In genomic region chr3:127281390-127281789, GRCm38 (mm10) we compare ENCODE assay signal across 34 mouse cellular contexts.
"Had no signal": no experiment of that assay in that cellular context is flagged by ENCODE, and none has a peak within 500 bp of the region (broad histone marks: within the 10 kb centered on the region; RNA-seq: fewer than 3 reads in every experiment).

No protein-coding gene starts in this region.

- ATAC-seq: hindbrain, embryonic 16.5 days; hindbrain, postnatal 0 days; inflammation-experienced regulatory T-cells, adult 6 months; intestine, embryonic 15.5 days; intestine, embryonic 16.5 days; intestine, postnatal 0 days had no signal

- H3K4me1 ChIP-seq: heart, embryonic 12.5 days; heart, embryonic 13.5 days; heart, embryonic 15.5 days; hindbrain, embryonic 10.5 days; hindbrain, embryonic 12.5 days; hindbrain, embryonic 15.5 days; intestine, embryonic 15.5 days; kidney, embryonic 15.5 days had no signal

- H3K27me3 ChIP-seq: heart, embryonic 12.5 days; heart, embryonic 13.5 days; heart, embryonic 15.5 days; hindbrain, embryonic 12.5 days; hindbrain, embryonic 13.5 days; hindbrain, embryonic 15.5 days; intestine, embryonic 15.5 days; kidney, embryonic 15.5 days had no signal

- H3K4me3 ChIP-seq: heart, embryonic 12.5 days; heart, embryonic 13.5 days; heart, embryonic 15.5 days; hindbrain, embryonic 10.5 days; hindbrain, embryonic 12.5 days; hindbrain, embryonic 13.5 days; hindbrain, embryonic 15.5 days; intestine, embryonic 15.5 days; kidney, embryonic 15.5 days; layer of hippocampus, adult 2 months; left cerebral cortex, adult 2 months had no signal

- H3K9me3 ChIP-seq: heart, embryonic 12.5 days; hindbrain, embryonic 10.5 days; hindbrain, embryonic 12.5 days; hindbrain, embryonic 13.5 days; hindbrain, embryonic 15.5 days; intestine, embryonic 15.5 days; kidney, embryonic 15.5 days had no signal

- H3K9ac ChIP-seq: heart, embryonic 12.5 days; heart, embryonic 13.5 days; heart, embryonic 15.5 days; hindbrain, embryonic 12.5 days; hindbrain, embryonic 13.5 days; hindbrain, embryonic 14.5 days; hindbrain, embryonic 15.5 days; intestine, embryonic 15.5 days; kidney, embryonic 15.5 days had no signal

- H3K27ac ChIP-seq: heart, embryonic 13.5 days; heart, embryonic 15.5 days; hindbrain, embryonic 10.5 days; hindbrain, embryonic 12.5 days; hindbrain, embryonic 14.5 days; hindbrain, embryonic 15.5 days; hindbrain, postnatal 0 days; intestine, embryonic 15.5 days; kidney, embryonic 15.5 days; kidney, postnatal 0 days; layer of hippocampus, adult 2 months; left cerebral cortex, adult 2 months had no signal

- H3K36me3 ChIP-seq: heart, embryonic 12.5 days; heart, embryonic 13.5 days; heart, embryonic 15.5 days; hindbrain, embryonic 10.5 days; hindbrain, embryonic 12.5 days; hindbrain, embryonic 13.5 days; hindbrain, embryonic 15.5 days; intestine, embryonic 15.5 days; kidney, embryonic 15.5 days had no signal

- H3K4me2 ChIP-seq: heart, embryonic 11.5 days; heart, embryonic 12.5 days; heart, embryonic 13.5 days; heart, embryonic 15.5 days; hindbrain, embryonic 12.5 days; hindbrain, embryonic 13.5 days; hindbrain, embryonic 14.5 days; hindbrain, embryonic 15.5 days; intestine, embryonic 15.5 days; kidney, embryonic 15.5 days had no signal

- DNase-seq: heart, postnatal 14 days; heart, postnatal 36 days; heart, postnatal 4 days; kidney, adult 11 months; kidney, adult 18-20 months; kidney, adult 2 months; kidney, adult 8-10 months; kidney, adult 9 months; kidney, postnatal 10 days; kidney, postnatal 14 days; kidney, postnatal 25 days; kidney, postnatal 36 days; kidney, postnatal 4 days; layer of hippocampus, adult 9-11 months; layer of hippocampus, postnatal 36 days had no signal
